Mouse (Mus musculus) stomach, postnatal 0 days (tissue): ENCODE data around the gene Hexim2. TPM values are rescaled to one million over a fixed set of nuclear protein-coding genes. Genes with fewer than 3 reads are reported as not detected.

Experiments
- ATAC-seq: fragments of 200-750 bp; cut with Nextera tagmentation; 2 replicates; pipeline ENCODE4 v1.8.0; 2017; ENCODE audit not compliant: low FRiP score, low TSS enrichment
- DNase-seq: peaks from one replicate; pipeline ENCODE4 v3.0.0-alpha.2; 2016; ENCODE audit warnings: low spot score
- H3K27ac ChIP-seq: fragments of 300-500 bp; sonication (generic); replicated peaks from 2 replicates; pipeline ENCODE4 v1.5.1; 2014; ENCODE audit warnings: mild to moderate bottlenecking, control low read depth
- H3K27me3 ChIP-seq: fragments of 300-500 bp; sonication (generic); 2 replicates; pipeline ENCODE4 v1.6.1; 2014; ENCODE audit warnings: low read length; ENCODE audit not compliant: control insufficient read depth, insufficient read depth
- H3K36me3 ChIP-seq: fragments of 300-500 bp; sonication (generic); 2 replicates; pipeline ENCODE4 v1.6.1; 2014; ENCODE audit warnings: low read length, mixed read lengths; ENCODE audit not compliant: control insufficient read depth, insufficient read depth
- H3K4me1 ChIP-seq: fragments of 300-500 bp; sonication (generic); replicated peaks from 2 replicates; pipeline ENCODE4 v1.6.1; 2014; ENCODE audit warnings: antibody characterized with exemption; ENCODE audit not compliant: control insufficient read depth, insufficient read depth
- H3K4me2 ChIP-seq: fragments of 300-500 bp; sonication (generic); replicated peaks from 2 replicates; pipeline ENCODE4 v1.6.1; 2014; ENCODE audit warnings: low read depth, mild to moderate bottlenecking, control low read depth, moderate library complexity
- H3K4me3 ChIP-seq: fragments of 300-500 bp; sonication (generic); 2 replicates; pipeline ENCODE4 v1.5.1; 2014; ENCODE audit warnings: low read depth, low read length, control low read depth
- H3K9ac ChIP-seq: fragments of 300-500 bp; sonication (generic); 2 replicates; pipeline ENCODE4 v1.6.1; 2014; ENCODE audit warnings: mild to moderate bottlenecking, low read length, control low read depth, mixed read lengths
- H3K9me3 ChIP-seq: fragments of 300-500 bp; sonication (generic); 2 replicates; pipeline ENCODE4 v1.6.1; 2016; ENCODE audit warnings: low read length; ENCODE audit not compliant: control insufficient read depth
- CTCF ChIP-seq: IDR thresholded peaks from 2 replicates; pipeline ENCODE4 v1.5.1; 2016; ENCODE audit warnings: antibody characterized with exemption, low read depth, mild to moderate bottlenecking, moderate library complexity
- EP300 ChIP-seq: optimal IDR thresholded peaks from 2 replicates; pipeline ENCODE3; 2016; ENCODE audit warnings: antibody characterized with exemption
- WGBS: fragments of 180-500 bp; shearing (Covaris S2); extraction: QIAGEN DNeasy Blood & Tissue Kit; methylation state at CpG from one replicate; pipeline ENCODE4 v1.1.7; 2014; 5-methylcytosine and 5-hydroxymethylcytosine counted together
- polyA plus RNA-seq: library from polyadenylated mRNA; unstranded; fragments of >200 nt; fragmentation: Nextera tagmentation; extraction: Ambion mirVana; gene quantifications from 2 replicates; pipeline ENCODE4 v1.2.1, GENCODE M21; 2015

The Hexim2 gene
- polyA plus RNA-seq, 1 experiment from 2014 or later, result 3.7 TPM

DNA sequence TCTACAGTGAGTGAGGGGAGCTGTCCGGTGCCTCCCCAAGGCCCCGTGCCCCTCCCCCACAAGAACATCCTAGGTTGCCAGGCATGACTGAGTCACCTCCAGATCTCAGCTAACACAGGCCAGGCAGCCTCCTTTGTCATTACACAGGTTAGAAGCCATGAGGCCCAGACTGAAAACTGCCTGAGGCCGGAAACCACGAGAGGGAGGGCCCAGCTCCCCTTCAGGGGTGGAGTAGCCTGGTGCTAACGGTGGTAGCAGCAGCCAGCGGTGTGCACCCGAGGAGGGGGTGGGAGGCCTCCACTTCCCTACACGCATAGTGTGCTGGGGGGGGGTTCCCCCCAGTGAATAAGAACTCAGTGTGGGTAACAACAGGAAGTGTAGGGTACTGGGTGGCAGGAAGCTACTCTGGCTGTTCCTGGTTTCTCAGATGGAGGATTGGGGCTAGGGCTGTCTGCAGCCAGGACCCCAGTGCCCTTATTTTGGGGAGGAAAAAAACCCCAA, 42.7 kb downstream of the Hexim2 start:
- Histone ChIP-seq H3K4me2 (no peak overlapping the region), H3K4me1 (no peaks in the 10 kb centered on the region), H3K27ac (no peak overlapping the region), H3K4me3 (no peak overlapping the region), H3K36me3 (no peaks in the 10 kb centered on the region), H3K9ac (no peak overlapping the region), H3K27me3 (peaks cover 7% of the 10 kb centered on the region; the same call in 1 of the 2 replicates), H3K9me3 (no peaks in the 10 kb centered on the region)
- TF ChIP-seq CTCF (no peak), EP300 (no peak)
- DNase-seq, result no peak
- 46% methylated on average over 8 of the region's 8 CpGs for WGBS
- ATAC-seq, result no peak

DNA sequence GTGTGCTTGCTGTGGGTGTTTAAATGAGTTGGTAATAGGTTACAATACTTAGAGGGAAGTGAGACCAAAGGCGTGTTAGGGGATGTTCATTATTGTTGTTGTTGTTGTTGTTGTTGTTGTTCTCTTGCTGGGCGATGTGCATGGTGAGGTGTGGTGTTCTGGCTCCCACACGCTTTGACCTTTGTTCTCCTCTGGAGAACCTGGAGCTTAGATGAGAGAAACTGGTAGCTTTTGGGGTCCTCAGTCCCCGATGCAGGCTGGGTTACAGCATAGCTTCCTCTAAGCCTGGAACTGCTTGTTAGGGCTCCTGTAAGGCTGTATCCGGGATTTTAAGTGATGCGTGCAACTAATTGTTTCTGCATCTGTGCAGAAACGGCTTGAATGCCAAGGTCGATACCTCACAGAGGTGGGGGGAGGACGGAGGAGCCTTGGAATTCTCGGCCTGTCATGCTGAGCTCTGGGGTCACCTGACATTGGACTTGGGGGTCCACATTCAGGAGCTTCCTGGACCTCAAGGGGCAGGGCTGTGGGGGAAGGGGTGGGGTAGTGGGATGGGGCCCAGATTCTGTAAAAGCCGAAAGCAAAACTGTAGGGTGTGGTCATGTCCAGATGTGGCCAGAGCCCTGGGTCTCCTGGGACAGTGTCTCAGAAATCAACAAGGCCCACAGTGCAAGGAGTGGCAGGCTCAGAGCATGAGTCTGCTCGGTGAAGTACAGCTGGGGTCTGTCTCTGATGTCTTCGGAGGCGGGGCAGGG, 43.6 kb downstream of the Hexim2 start:
- H3K4me1 ChIP-seq, result no peaks in the 10 kb centered on the region
- no peak overlapping the region for H3K27ac ChIP-seq
- no peaks in the 10 kb centered on the region for H3K36me3 ChIP-seq
- DNase-seq, result no peak
- peak; percentile 6; the same call in 1 of the 2 replicates for ATAC-seq
- no peak overlapping the region for H3K4me2 ChIP-seq
- 69% methylated on average over 14 of the region's 14 CpGs for WGBS
- H3K9ac ChIP-seq, result no peak overlapping the region
- no peaks in the 10 kb centered on the region for H3K9me3 ChIP-seq
- TF ChIP-seq EP300 (no peak), CTCF (no peak)
- H3K4me3 ChIP-seq, result no peak overlapping the region
- H3K27me3 ChIP-seq, result 0 out of 2 replicates have a peak, but pooled peaks cover 2% of the 10 kb centered on the region

DNA sequence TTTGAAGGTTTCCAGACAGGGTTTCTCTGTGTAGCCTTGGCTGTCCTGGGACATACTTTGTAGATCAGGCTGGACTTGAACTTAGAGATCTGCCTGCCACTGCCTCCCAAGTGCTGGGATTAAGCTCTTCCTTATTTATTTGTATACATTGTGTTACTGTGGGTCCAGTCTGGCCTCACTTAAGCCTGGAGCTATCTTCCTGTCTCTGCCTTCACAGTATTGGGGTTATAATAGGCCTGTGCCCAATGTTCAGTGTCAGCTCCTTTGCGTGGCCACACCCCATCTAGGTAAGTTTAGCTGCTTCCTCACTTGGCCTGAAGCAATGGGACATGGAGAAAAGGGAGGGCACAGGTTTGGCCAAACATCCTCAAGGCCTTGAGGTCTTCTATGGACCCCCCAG, 44.3 kb downstream of the Hexim2 start:
- no peaks in the 10 kb centered on the region for H3K27me3 ChIP-seq
- H3K27ac ChIP-seq, result no peak overlapping the region
- 88% methylated on average over 1 of the region's 1 CpGs for WGBS
- H3K4me1 ChIP-seq, result no peaks in the 10 kb centered on the region
- H3K9me3 ChIP-seq, result no peaks in the 10 kb centered on the region
- TF ChIP-seq CTCF, result no peak
- no peak for TF ChIP-seq EP300
- DNase-seq (no peak), ATAC-seq (no peak)
- no peak overlapping the region for H3K4me2 ChIP-seq
- no peak overlapping the region for H3K9ac ChIP-seq
- no peak overlapping the region for H3K4me3 ChIP-seq
- H3K36me3 ChIP-seq, result no peaks in the 10 kb centered on the region

DNA sequence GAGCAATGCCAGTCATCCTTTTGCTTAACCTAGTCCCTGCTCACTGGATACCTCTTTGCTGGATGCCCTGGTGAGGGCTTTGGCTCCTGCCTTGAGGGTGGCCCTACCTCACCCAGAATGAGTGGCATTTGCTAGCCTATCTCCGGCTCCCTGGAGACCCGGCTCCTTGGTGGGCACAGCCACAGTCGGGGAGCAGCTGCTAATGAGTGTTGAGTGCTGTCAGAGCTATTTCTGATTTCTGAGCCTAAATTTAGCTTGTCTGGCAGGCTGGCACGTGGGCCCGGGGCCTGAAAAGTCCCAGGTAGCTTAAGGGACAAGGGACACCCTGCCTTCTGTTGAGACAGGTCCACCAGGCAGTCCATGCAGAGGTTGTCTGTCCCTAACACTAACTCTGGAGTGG, 45.0 kb downstream of the Hexim2 start:
- TF ChIP-seq CTCF, result no peak
- TF ChIP-seq EP300, result no peak
- no peaks in the 10 kb centered on the region for H3K36me3 ChIP-seq
- H3K4me2 ChIP-seq, result no peak overlapping the region
- no peaks in the 10 kb centered on the region for H3K9me3 ChIP-seq
- DNase-seq, result no peak
- no peak overlapping the region for H3K4me3 ChIP-seq
- H3K9ac ChIP-seq, result no peak overlapping the region
- 80% methylated on average over 5 of the region's 5 CpGs for WGBS
- no peak overlapping the region for H3K27ac ChIP-seq
- H3K27me3 ChIP-seq, result no peaks in the 10 kb centered on the region
- H3K4me1 ChIP-seq, result no peaks in the 10 kb centered on the region
- no peak for ATAC-seq

DNA sequence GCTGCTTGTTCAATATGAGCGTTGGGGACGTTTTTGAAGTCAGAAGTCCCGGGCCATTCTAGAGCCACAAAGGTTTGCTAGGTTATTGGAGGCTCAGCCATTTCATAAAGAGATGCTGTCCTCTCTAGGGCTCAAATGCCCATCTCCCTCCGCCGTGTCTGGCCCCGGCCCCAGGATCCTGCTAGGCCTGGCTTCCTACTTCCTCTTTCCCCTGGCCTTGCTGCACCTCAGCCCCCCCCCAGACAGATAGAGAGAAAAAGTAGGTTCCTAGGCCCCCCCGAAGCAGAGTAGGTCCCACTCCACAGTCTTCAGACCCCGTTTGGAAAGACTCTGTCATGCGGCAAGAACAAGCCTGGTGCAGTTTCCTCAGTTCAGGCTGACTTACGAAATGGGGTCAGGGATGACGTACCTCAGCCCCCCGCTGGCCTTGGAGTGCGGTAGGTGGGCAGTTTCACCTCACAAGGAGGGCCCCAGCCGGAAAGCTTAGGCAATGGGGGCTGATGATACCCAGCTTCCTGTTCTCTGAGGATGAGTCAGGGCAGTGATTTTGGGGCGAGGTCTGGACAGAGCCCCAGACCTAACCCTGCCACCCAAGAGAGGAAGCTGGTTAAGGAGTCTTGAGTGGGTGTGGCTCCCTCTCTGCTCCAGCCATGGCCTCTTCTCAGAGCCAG, 45.7 kb downstream of the Hexim2 start:
- Histone ChIP-seq H3K27ac (no peak overlapping the region), H3K27me3 (no peaks in the 10 kb centered on the region), H3K4me1 (no peaks in the 10 kb centered on the region), H3K4me2 (no peak overlapping the region), H3K9me3 (no peaks in the 10 kb centered on the region), H3K36me3 (no peaks in the 10 kb centered on the region), H3K9ac (no peak overlapping the region), H3K4me3 (no peak overlapping the region)
- TF ChIP-seq EP300 (no peak), CTCF (no peak)
- WGBS, result 79% methylated on average over 15 of the region's 15 CpGs
- no peak for ATAC-seq
- no peak for DNase-seq

DNA sequence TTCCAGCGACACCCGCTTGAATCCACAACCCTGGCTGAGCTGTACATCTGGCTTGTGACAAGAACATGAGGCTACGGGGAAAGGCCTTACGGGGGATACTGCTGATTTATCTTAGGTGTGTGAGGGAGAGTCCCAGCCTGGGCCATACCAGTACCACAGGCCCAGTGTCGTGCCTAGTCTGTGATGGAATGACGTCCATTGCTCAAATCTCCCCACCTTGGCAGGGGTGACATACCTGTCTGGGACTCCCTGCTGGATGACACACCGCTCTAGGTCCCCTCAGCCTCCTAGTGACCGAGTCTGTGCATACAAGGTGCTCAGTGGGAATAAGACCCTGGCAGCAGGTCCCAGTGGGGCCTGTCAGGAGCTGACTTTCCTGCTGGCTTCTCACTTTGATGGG, 46.5 kb downstream of the Hexim2 start:
- no peak for ATAC-seq

More for the DNA sequence above, 46.5 kb downstream of the Hexim2 start:
- no peak overlapping the region for H3K4me2 ChIP-seq
- no peak overlapping the region for H3K4me3 ChIP-seq
- no peaks in the 10 kb centered on the region for H3K36me3 ChIP-seq
- TF ChIP-seq EP300 (no peak), CTCF (no peak)
- no peaks in the 10 kb centered on the region for H3K4me1 ChIP-seq
- H3K27me3 ChIP-seq, result no peaks in the 10 kb centered on the region
- 93% methylated on average over 8 of the region's 8 CpGs for WGBS
- no peak for DNase-seq
- no peaks in the 10 kb centered on the region for H3K9me3 ChIP-seq
- no peak overlapping the region for H3K27ac ChIP-seq
- no peak overlapping the region for H3K9ac ChIP-seq
